Mouse (Mus musculus): ENCODE data around the gene Tph1.

DNA sequence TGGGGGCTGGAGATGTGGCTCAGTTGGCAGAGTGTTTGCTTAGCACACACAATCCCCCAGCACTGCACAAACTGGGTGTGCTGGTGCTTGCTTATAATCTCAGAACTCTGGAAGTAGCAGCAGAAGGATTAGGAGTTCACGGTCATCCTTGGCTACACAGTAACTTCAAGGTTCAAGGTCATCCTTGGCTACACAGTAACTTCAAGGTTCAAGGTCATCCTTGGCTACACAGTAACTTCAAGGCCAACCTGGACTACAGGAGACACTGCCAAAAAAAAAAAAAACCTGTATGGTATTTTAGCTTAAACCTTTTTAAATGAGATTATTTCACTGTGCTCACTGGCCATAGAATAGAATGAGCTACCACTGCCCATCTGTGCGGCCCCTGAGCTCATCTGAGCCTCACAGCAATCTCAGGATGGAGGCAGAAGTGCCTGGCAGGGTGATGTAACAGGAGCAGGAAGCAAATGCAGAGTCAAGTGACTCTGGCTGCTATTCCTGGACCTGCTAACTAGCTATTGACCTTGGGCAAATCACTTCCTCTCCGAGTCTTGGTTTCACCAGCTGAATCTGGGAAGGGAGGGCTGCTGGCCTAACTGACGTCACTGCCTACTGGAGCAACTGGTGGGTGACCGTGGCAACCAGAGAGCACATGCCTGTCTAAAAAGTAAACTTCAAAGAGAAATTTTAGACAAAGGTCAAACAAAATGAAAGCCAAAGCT lies 56.9 kb downstream of the Tph1 start:
- TF ChIP-seq CTCF (conservative IDR thresholded peaks at IDR 0.05; ENCODE audit: low read length) = no peak
- no peak for TF ChIP-seq POU5F1 (IDR thresholded peaks at IDR 0.05; ENCODE audit: borderline replicate concordance, low read length)
